7 mouse cellular contexts compared by ENCODE assay signal in the genomic region with DNA sequence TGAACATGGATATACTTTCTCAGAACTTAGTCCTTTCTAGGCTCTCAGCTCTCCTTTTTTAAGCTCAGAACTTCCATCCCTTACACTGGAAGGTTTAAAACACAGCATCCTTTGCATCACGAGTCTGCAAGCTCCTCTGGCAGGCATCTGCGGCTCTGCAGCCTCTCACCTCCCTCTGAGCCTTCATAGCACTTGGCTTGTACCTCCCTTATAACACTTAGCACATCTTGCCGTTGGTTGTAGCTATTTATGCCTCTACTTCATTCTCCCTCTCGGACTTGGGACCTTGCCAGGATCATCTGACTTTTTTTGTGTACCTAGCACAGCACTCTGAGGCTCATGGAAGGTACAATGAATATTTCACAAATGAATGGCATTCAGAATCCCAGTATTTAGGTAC. TPM values are rescaled to one million over a fixed set of nuclear protein-coding genes. Genes with fewer than 3 reads are reported as not detected.
"Had no signal": no experiment of that assay in that cellular context is flagged by ENCODE, and none has a peak within 500 bp of the region (broad histone marks: within the 10 kb centered on the region; RNA-seq: fewer than 3 reads in every experiment).

No protein-coding gene starts in this region.

- DNase-seq: kidney, adult 2 months; kidney, postnatal 14 days; lung, postnatal 4 days; midbrain, embryonic 14.5 days; thymus, postnatal 36 days had no signal

RNA-seq across cellular contexts. Expression of gene Nmnat2, which starts 14.3 kb away (rescaled TPM):
- total RNA-seq: megakaryocyte, adult 5-6 weeks had no signal
- polyA plus RNA-seq: liver, embryonic 12.5 days had no signal
